Mouse (Mus musculus) brain, embryonic 14.5 days (tissue): ENCODE data around the gene Acyp1.

Experiments
- CTCF ChIP-seq: fragments of 200-500 bp; IDR thresholded peaks from 2 replicates; pipeline ENCODE4 v1.5.1; 2012; ENCODE audit warnings: inconsistent platforms, mild to moderate bottlenecking, moderate library complexity, borderline replicate concordance; ENCODE audit not compliant: insufficient read depth, insufficient read length; ENCODE audit errors: extremely low read depth
- POLR2A ChIP-seq: fragments of 200-500 bp; IDR thresholded peaks from 2 replicates; pipeline ENCODE4 v1.6.1; 2012; ENCODE audit warnings: mild to moderate bottlenecking, inconsistent platforms, borderline replicate concordance; ENCODE audit not compliant: poor library complexity, insufficient read depth, insufficient read length, severe bottlenecking; ENCODE audit errors: extremely low read depth

GRCm38 (mm10) chr12:85269821-85270220, 18.4 kb downstream of the Acyp1 start:
- TF ChIP-seq CTCF (no peak), POLR2A (no peak)
